Mouse (Mus musculus): ENCODE results near the gene Txndc5.

Txndc5 gene

GRCm38 (mm10) chr13:38526116-38526515, 2.5 kb downstream of the Txndc5 start:
- DNase-seq (ENCODE audit: low spot score): no peak

GRCm38 (mm10) chr13:38525261-38525660, 3.4 kb downstream of the Txndc5 start:
- DNase-seq (ENCODE audit: low spot score): no peak

GRCm38 (mm10) chr13:38523231-38523630, 5.4 kb downstream of the Txndc5 start:
- DNase-seq (ENCODE audit: low spot score): no peak

GRCm38 (mm10) chr13:38522056-38522654, 6.5 kb downstream of the Txndc5 start:
- no peak for DNase-seq (ENCODE audit: low spot score)

- no peak for DNase-seq (ENCODE audit: low spot score)
Observed at GRCm38 (mm10) chr13:38520299-38520698, 8.3 kb downstream of the Txndc5 start.

GRCm38 (mm10) chr13:38516582-38516981, 12.0 kb downstream of the Txndc5 start:
- no peak for DNase-seq (ENCODE audit: low spot score)

- DNase-seq (ENCODE audit: low spot score): no peak
Observed at GRCm38 (mm10) chr13:38515845-38516244, 12.8 kb downstream of the Txndc5 start.

- DNase-seq (ENCODE audit: low spot score): no peak
Observed at GRCm38 (mm10) chr13:38515431-38515830, 13.2 kb downstream of the Txndc5 start.

- DNase-seq (ENCODE audit: low spot score): no peak
Observed at GRCm38 (mm10) chr13:38513921-38514320, 14.7 kb downstream of the Txndc5 start.

- DNase-seq (ENCODE audit: low spot score): no peak
Observed at GRCm38 (mm10) chr13:38511979-38512378, 16.6 kb downstream of the Txndc5 start.

GRCm38 (mm10) chr13:38509681-38510341, 18.8 kb downstream of the Txndc5 start:
- no peak for DNase-seq (ENCODE audit: low spot score)

GRCm38 (mm10) chr13:38506936-38507335, 21.7 kb downstream of the Txndc5 start:
- no peak for DNase-seq (ENCODE audit: low spot score)

GRCm38 (mm10) chr13:38506320-38506719, 22.3 kb downstream of the Txndc5 start:
- peak; percentile 47 for DNase-seq (ENCODE audit: low spot score)

- no peak for DNase-seq (ENCODE audit: low spot score)
Observed at GRCm38 (mm10) chr13:38503137-38503849, 25.3 kb downstream of the Txndc5 start.

- DNase-seq (ENCODE audit: low spot score): no peak
Observed at GRCm38 (mm10) chr13:38501314-38501713, 27.3 kb downstream of the Txndc5 start.

- no peak for DNase-seq (ENCODE audit: low spot score)
Observed at GRCm38 (mm10) chr13:38496715-38497114, 31.9 kb downstream of the Txndc5 start.

- DNase-seq (ENCODE audit: low spot score): no peak
Observed at GRCm38 (mm10) chr13:38486767-38487166, 41.9 kb downstream of the Txndc5 start.

GRCm38 (mm10) chr13:38484701-38485100, 43.9 kb downstream of the Txndc5 start:
- DNase-seq (ENCODE audit: low spot score): no peak

GRCm38 (mm10) chr13:38481021-38481420, 47.6 kb downstream of the Txndc5 start:
- no peak for DNase-seq (ENCODE audit: low spot score)

GRCm38 (mm10) chr13:38476936-38477335, 51.7 kb downstream of the Txndc5 start:
- DNase-seq (ENCODE audit: low spot score): peak; percentile 64

GRCm38 (mm10) chr13:38473497-38473896, 55.1 kb downstream of the Txndc5 start:
- DNase-seq (ENCODE audit: low spot score): no peak

GRCm38 (mm10) chr13:38472636-38473035, 56.0 kb downstream of the Txndc5 start:
- DNase-seq (ENCODE audit: low spot score): no peak

- DNase-seq (ENCODE audit: low spot score): no peak
Observed at GRCm38 (mm10) chr13:38470882-38471281, 57.7 kb downstream of the Txndc5 start.

Data from embryo, embryonic 10 days (tissue).